Mouse (Mus musculus): ENCODE data around the gene Apba3. TPM values are rescaled to one million over a fixed set of nuclear protein-coding genes. Genes with fewer than 3 reads are reported as not detected.

Apba3 gene
- polyA plus RNA-seq, 1 experiment from 2014 or later, result 46.2 TPM

GRCm38 (mm10) chr10:81297845-81298244 is 31.1 kb downstream of the Apba3 start:
- peak overlapping the region; percentile 60 for H3K27ac ChIP-seq
- WGBS, result 62% methylated on average over 10 of the region's 10 CpGs
- H3K27me3 ChIP-seq (ENCODE audit: insufficient read depth, poor library complexity, severe bottlenecking), result no peaks in the 10 kb centered on the region
- no peak for DNase-seq (ENCODE audit: low spot score)
- H3K4me1 ChIP-seq (replicated peaks), result peaks cover 74% of the 10 kb centered on the region
- no peak overlapping the region; the same call in 1 of the 2 replicates for H3K4me3 ChIP-seq
- H3K9me3 ChIP-seq, result no peaks in the 10 kb centered on the region
- H3K36me3 ChIP-seq, result peaks cover 24% of the 10 kb centered on the region

GRCm38 (mm10) chr10:81298369-81299100 is 31.8 kb downstream of the Apba3 start:
- Histone ChIP-seq H3K27me3 (ENCODE audit: insufficient read depth, poor library complexity, severe bottlenecking) (no peaks in the 10 kb centered on the region), H3K4me1 (replicated peaks) (peaks cover 78% of the 10 kb centered on the region), H3K36me3 (peaks cover 31% of the 10 kb centered on the region), H3K9me3 (no peaks in the 10 kb centered on the region), H3K27ac (0 out of 2 replicates have a peak overlapping the region, but pooled peaks have one; percentile 26), H3K4me3 (no peak overlapping the region)
- WGBS, result 93% methylated on average over 17 of the region's 17 CpGs
- DNase-seq (ENCODE audit: low spot score), result no peak

DNA sequence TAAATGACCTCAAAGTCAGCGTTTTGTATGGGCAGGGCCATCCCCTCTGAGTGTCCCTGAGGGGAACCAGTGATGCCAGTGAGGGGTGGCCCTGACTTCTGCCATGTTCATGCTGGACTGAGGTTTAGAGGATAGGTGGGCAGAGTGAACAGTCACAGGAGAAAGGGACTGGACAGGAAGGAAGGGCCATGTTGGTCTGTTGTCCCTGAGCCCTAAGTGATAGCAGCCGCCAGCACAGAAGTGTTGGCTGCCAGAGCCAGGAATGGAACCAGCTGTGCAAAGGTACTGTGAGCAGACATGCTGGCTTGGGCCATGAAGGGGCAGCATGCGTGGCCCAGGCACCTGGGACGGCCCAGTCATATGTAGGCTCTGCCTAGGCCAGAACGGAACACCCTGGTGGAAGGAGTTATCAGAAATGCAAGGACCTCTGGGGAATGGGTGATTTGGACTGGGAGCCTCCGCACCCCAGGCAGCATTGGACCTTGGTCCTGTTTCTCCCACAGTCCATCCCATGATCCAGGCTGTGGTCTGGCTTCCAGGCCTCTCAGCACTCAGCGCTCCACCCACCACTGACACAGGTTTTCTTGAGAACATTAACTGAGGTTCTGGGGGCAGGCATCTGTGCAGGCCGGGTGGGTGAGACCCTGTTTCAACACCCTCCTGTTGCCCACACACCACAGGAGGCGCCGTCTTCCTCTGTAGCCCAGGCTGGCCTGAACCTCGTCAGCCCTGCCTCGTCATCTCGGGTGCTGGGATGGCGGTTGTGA is 33.0 kb downstream of the Apba3 start:
- Histone ChIP-seq H3K4me3 (no peak overlapping the region), H3K36me3 (peaks cover 33% of the 10 kb centered on the region), H3K27me3 (ENCODE audit: insufficient read depth, poor library complexity, severe bottlenecking) (no peaks in the 10 kb centered on the region), H3K4me1 (replicated peaks) (peaks cover 76% of the 10 kb centered on the region), H3K9me3 (no peaks in the 10 kb centered on the region), H3K27ac (peak overlapping the region; percentile 36; the same call in 1 of the 2 replicates)
- WGBS, result 90% methylated on average over 14 of the region's 14 CpGs
- no peak for DNase-seq (ENCODE audit: low spot score)

- peaks cover 36% of the 10 kb centered on the region for H3K36me3 ChIP-seq
- no peaks in the 10 kb centered on the region for H3K27me3 ChIP-seq (ENCODE audit: insufficient read depth, poor library complexity, severe bottlenecking)
- 85% methylated on average over 9 of the region's 9 CpGs for WGBS
- DNase-seq (ENCODE audit: low spot score), result no peak
- no peaks in the 10 kb centered on the region for H3K9me3 ChIP-seq
- H3K4me1 ChIP-seq (replicated peaks), result peaks cover 78% of the 10 kb centered on the region
- no peak overlapping the region for H3K27ac ChIP-seq
- no peak overlapping the region for H3K4me3 ChIP-seq
Measured at GRCm38 (mm10) chr10:81300352-81300907, 33.7 kb downstream of the Apba3 start.

- DNase-seq (ENCODE audit: low spot score), result no peak
- H3K27ac ChIP-seq, result no peak overlapping the region
- H3K9me3 ChIP-seq, result no peaks in the 10 kb centered on the region
- peaks cover 78% of the 10 kb centered on the region for H3K4me1 ChIP-seq (replicated peaks)
- H3K36me3 ChIP-seq, result peaks cover 37% of the 10 kb centered on the region
- 80% methylated on average over 9 of the region's 9 CpGs for WGBS
- no peaks in the 10 kb centered on the region for H3K27me3 ChIP-seq (ENCODE audit: insufficient read depth, poor library complexity, severe bottlenecking)
- no peak overlapping the region for H3K4me3 ChIP-seq
Measured at GRCm38 (mm10) chr10:81301321-81301720, 34.6 kb downstream of the Apba3 start.

- Histone ChIP-seq H3K4me1 (replicated peaks) (peaks cover 77% of the 10 kb centered on the region), H3K36me3 (peaks cover 47% of the 10 kb centered on the region), H3K9me3 (no peaks in the 10 kb centered on the region), H3K27ac (peak overlapping the region; percentile 53), H3K27me3 (ENCODE audit: insufficient read depth, poor library complexity, severe bottlenecking) (no peaks in the 10 kb centered on the region), H3K4me3 (peak overlapping the region; percentile 23; the same call in 1 of the 2 replicates)
- WGBS, result 60% methylated on average over 4 of the region's 4 CpGs
- DNase-seq (ENCODE audit: low spot score), result no peak
Measured at GRCm38 (mm10) chr10:81302288-81302687, 35.5 kb downstream of the Apba3 start.

DNA sequence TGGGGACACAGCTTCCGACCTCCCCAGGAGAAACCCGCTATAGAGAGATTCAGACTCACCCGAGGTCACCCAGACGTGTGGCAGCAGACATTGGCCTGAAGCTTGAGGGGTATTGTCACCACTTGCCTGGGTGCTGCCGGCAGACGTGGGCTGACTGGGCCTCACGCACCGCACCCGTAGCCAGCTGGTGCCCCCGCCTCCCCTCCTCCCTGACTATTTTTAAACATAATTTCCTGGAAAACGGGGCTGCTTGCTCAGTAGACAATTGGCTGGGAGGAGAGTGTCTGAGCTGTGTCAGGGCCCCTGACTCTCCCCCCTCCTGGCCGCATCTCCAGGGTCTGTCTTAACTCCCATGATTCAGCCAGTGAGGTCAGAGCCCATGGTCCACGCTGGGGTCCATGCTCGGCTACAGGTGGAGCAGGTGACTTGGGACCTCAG is 36.0 kb downstream of the Apba3 start:
- Histone ChIP-seq H3K36me3 (peaks cover 52% of the 10 kb centered on the region), H3K27ac (peak overlapping the region; percentile 53), H3K4me3 (peak overlapping the region; percentile 23; the same call in 1 of the 2 replicates), H3K27me3 (ENCODE audit: insufficient read depth, poor library complexity, severe bottlenecking) (no peaks in the 10 kb centered on the region), H3K9me3 (no peaks in the 10 kb centered on the region), H3K4me1 (replicated peaks) (peaks cover 72% of the 10 kb centered on the region)
- WGBS, result 75% methylated on average over 14 of the region's 14 CpGs
- DNase-seq (ENCODE audit: low spot score), result no peak

DNA sequence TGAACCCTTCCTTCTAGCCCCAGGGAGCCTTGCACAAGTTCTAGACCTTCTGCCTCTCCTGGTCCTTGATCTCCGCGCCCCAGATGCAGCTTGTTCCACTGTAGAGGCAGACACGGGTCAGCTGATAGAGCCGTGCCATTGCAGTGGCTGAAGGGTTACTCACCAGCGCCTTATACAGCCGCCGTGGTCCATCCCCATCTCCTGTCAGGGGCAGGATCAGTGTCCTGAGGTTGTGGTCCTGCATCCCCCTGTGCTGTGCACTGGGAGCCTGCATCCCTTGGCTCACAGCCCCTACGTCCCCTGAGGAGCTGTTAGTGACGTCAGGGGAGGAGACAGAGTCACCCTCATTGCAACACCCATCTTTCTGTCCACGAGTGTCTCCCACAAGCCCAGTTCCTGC is 36.5 kb downstream of the Apba3 start:
- 79% methylated on average over 10 of the region's 10 CpGs for WGBS
- Histone ChIP-seq H3K4me3 (peak overlapping the region; percentile 23; the same call in 1 of the 2 replicates), H3K4me1 (replicated peaks) (peaks cover 67% of the 10 kb centered on the region), H3K36me3 (peaks cover 53% of the 10 kb centered on the region), H3K27me3 (ENCODE audit: insufficient read depth, poor library complexity, severe bottlenecking) (no peaks in the 10 kb centered on the region), H3K9me3 (no peaks in the 10 kb centered on the region), H3K27ac (peak overlapping the region; percentile 36; the same call in 1 of the 2 replicates)
- no peak for DNase-seq (ENCODE audit: low spot score)

GRCm38 (mm10) chr10:81303761-81304160 is 37.0 kb downstream of the Apba3 start:
- Histone ChIP-seq H3K27me3 (ENCODE audit: insufficient read depth, poor library complexity, severe bottlenecking) (no peaks in the 10 kb centered on the region), H3K4me3 (no peak overlapping the region), H3K9me3 (no peaks in the 10 kb centered on the region), H3K27ac (peak overlapping the region; percentile 36; the same call in 1 of the 2 replicates), H3K4me1 (replicated peaks) (peaks cover 62% of the 10 kb centered on the region), H3K36me3 (peaks cover 53% of the 10 kb centered on the region)
- no peak for DNase-seq (ENCODE audit: low spot score)
- WGBS, result 81% methylated on average over 7 of the region's 7 CpGs

DNA sequence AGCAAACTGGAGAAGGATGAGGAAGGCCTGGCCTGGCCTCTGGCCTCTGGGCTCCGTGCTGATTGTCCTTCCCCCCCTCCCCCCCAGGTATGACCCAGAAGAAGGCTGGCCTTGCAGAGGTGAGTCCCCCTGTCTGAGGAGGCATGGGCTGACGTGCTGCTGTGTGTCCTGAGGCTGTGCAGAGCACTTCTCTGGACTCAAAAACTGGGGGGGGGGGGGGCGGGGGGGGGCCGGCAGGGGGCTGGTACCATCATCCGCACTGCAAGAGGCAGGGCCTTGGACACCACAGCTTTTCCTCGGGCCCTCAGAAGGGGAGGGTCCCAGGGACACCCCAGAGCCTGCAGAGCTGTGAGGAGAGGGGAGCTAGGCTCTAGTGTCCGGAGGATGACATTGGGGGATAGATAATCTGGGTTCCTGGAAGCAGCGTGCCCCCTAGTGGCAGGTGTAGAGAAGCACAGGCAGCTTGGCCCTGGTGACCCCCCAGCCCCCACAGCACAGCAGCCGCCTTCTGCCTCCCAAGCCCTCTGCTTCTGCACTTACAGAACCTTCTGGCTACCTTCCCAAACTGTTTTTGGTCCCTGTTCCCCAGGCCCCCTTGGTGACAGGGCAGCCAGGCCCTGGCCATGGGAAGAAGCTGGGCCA is 38.0 kb downstream of the Apba3 start:
- H3K9me3 ChIP-seq, result no peaks in the 10 kb centered on the region
- peaks cover 63% of the 10 kb centered on the region for H3K36me3 ChIP-seq
- H3K4me1 ChIP-seq (replicated peaks), result peaks cover 53% of the 10 kb centered on the region
- no peak overlapping the region for H3K4me3 ChIP-seq
- H3K27ac ChIP-seq, result peak overlapping the region; percentile 20; the same call in 1 of the 2 replicates
- no peaks in the 10 kb centered on the region for H3K27me3 ChIP-seq (ENCODE audit: insufficient read depth, poor library complexity, severe bottlenecking)
- DNase-seq (ENCODE audit: low spot score), result peak; percentile 52
- 27% methylated on average over 9 of the region's 9 CpGs for WGBS

GRCm38 (mm10) chr10:81305663-81306062 is 38.9 kb downstream of the Apba3 start:
- Histone ChIP-seq H3K9me3 (no peaks in the 10 kb centered on the region), H3K36me3 (peaks cover 72% of the 10 kb centered on the region), H3K4me1 (replicated peaks) (peaks cover 44% of the 10 kb centered on the region), H3K27ac (no peak overlapping the region), H3K4me3 (no peak overlapping the region), H3K27me3 (ENCODE audit: insufficient read depth, poor library complexity, severe bottlenecking) (no peaks in the 10 kb centered on the region)
- DNase-seq (ENCODE audit: low spot score), result no peak
- WGBS, result 95% methylated on average over 14 of the region's 14 CpGs

DNA sequence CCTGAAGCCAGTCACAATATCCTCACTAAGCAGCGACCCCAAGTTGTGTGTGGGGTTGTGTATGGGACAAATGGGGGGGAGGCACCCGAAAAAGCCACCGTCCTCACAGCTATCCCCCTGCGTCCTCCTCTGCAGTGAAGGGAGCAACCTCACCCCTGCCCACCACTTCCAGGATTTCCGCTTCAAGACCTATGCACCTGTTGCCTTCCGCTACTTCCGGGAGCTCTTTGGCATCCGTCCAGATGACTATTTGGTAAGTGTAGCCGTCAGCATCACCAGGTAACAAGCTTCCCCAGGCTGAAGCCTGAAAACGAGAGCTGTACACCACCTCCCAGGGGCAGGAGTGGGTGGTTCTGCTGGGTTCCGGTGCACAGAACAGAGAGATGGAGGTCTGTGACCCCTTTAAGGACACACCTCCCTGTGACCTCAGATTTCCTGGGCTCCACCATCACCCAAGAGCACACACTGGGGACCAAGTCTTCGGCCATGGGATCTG is 39.5 kb downstream of the Apba3 start:
- Histone ChIP-seq H3K36me3 (peaks cover 78% of the 10 kb centered on the region), H3K27ac (no peak overlapping the region), H3K4me3 (no peak overlapping the region), H3K27me3 (ENCODE audit: insufficient read depth, poor library complexity, severe bottlenecking) (no peaks in the 10 kb centered on the region), H3K9me3 (no peaks in the 10 kb centered on the region), H3K4me1 (replicated peaks) (peaks cover 38% of the 10 kb centered on the region)
- 96% methylated on average over 12 of the region's 12 CpGs for WGBS
- DNase-seq (ENCODE audit: low spot score), result no peak

All from hindbrain, embryonic 10.5 days (tissue).